Comparison of ENCODE assay signal across 9 mouse cellular contexts in the genomic region with DNA sequence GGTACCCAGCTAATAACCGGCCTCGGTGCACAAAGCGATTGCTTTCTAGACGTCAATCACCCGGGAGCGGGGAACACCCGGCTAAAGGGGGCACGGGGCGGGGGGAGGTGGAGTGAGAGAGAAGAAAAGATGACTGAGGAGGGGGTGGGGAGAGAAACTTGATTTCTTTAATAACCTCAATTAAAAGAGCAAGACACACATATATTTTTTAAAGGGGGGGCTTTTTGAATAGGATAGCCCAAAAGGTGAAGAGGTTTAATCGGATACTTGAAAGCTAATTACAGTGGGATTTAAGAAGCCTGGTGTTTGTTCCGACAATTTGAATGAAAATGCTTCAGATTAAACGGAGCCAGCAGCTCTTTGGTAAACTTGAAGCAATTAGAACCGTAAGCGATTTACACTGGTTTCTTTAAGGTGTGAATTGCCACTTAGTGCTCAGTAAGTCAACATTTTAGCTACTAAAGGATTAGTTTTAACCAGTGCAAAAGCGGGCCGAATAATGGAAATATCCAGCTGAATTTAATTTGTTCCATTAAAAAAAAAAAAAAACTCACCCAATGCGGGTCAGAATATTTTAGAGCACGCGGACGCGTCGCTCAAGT. TPM values are rescaled to one million over a fixed set of nuclear protein-coding genes. Genes with fewer than 3 reads are reported as not detected.
DNase-seq lines count a peak whose midpoint lies in the region; ATAC-seq and TF ChIP-seq lines count a peak whose summit lies in the region.
"Had no signal": no experiment of that assay in that cellular context is flagged by ENCODE, and none has a peak within 500 bp of the region (broad histone marks: within the 10 kb centered on the region; RNA-seq: fewer than 3 reads in every experiment).

No protein-coding gene starts in this region.

- peaks cover 39% of the 10 kb centered on the region for H3K27me3 ChIP-seq in myocyte (ENCODE audit: control insufficient read depth, insufficient read depth, insufficient read length)

- H3K4me2 ChIP-seq in myocyte (ENCODE audit: low read depth): peak overlapping the region; percentile 34

- TF ChIP-seq POLR2A in myocyte (IDR thresholded peaks at IDR 0.05; ENCODE audit: insufficient read length, low read depth): no peak

- no peaks in the 10 kb centered on the region for H3K79me2 ChIP-seq in myocyte (ENCODE audit: control insufficient read depth, insufficient read depth)

- peak; percentile 32 for DNase-seq in kidney, adult 9 months
- no peak for DNase-seq in kidney, adult 11 months
- peak; percentile 74 for DNase-seq in embryo, embryonic 9.5 days (ENCODE audit: extremely low spot score)
- peak; percentile 15 for DNase-seq in induced T-regulatory cell, adult 2 months (ENCODE audit: low read depth)
- DNase-seq in urinary bladder, postnatal 10 days (ENCODE audit: low spot score): no peak
- no peak for DNase-seq in urinary bladder, postnatal 4 days (ENCODE audit: low spot score in 2 of 2)

- H3K36me3 ChIP-seq in myocyte (ENCODE audit: control insufficient read depth, insufficient read depth): no peaks in the 10 kb centered on the region
- H3K36me3 ChIP-seq: G1E had no signal

- no peak overlapping the region for H3ac ChIP-seq in myocyte (ENCODE audit: control insufficient read depth, insufficient read length)

- ATAC-seq in erythroblast, adult 5-6 weeks (replicated peaks; ENCODE audit: low FRiP score, poor library complexity, severe bottlenecking): no peak

- H3K4me3 ChIP-seq in myocyte: no peak overlapping the region

TF ChIP-seq in myocyte, 11 proteins besides CTCF, POLR2A, EP300 and RAD21:
- TF ChIP-seq MYOD1 (IDR thresholded peaks at IDR 0.05; ENCODE audit: control insufficient read depth in 1 of 3, insufficient read length in 2 of 3, low read depth in 2 of 3) (no peak), MYOG (IDR thresholded peaks at IDR 0.05; ENCODE audit: control insufficient read depth in 1 of 3, insufficient read depth in 1 of 3, insufficient read length in 2 of 3, low read depth in 2 of 3) (no peak), USF1 (IDR thresholded peaks at IDR 0.05; ENCODE audit: low read depth) (no peak), E2F4 (IDR thresholded peaks at IDR 0.05; ENCODE audit: insufficient read depth) (no peak), SRF (IDR thresholded peaks at IDR 0.05; ENCODE audit: control insufficient read depth, insufficient read length, low read depth) (no peak), TCF3 (IDR thresholded peaks at IDR 0.05; ENCODE audit: insufficient read length, low read depth) (no peak), REST (IDR thresholded peaks at IDR 0.05; ENCODE audit: insufficient read depth, insufficient read length) (no peak), POLR2AphosphoS2 (IDR thresholded peaks at IDR 0.05; ENCODE audit: insufficient read length, low read depth) (no peak), TCF12 (IDR thresholded peaks at IDR 0.05; ENCODE audit: insufficient read depth, poor library complexity, severe bottlenecking) (no peak), MAX (IDR thresholded peaks at IDR 0.05; ENCODE audit: low read depth) (no peak), CEBPB (IDR thresholded peaks at IDR 0.05; ENCODE audit: insufficient read depth, poor library complexity, severe bottlenecking) (no peak)
TF ChIP-seq in myocyte: peak in this region for 0.

RNA-seq across cellular contexts. Expression of a gene that starts 1.6 kb away (rescaled TPM):
- polyA plus RNA-seq in myocyte (2012; fragmentation: generic; extraction: Trizol): not detected
- total RNA-seq in erythroblast, adult 5-6 weeks (2015; ENCODE audit: low replicate concordance): not detected in 2 replicates
- not detected in 2 replicates for total RNA-seq in erythroblast, adult 5-6 weeks (2017; ENCODE audit: low replicate concordance)
- polyA plus RNA-seq: G1E had no signal

Comparison
In these comparisons a context has a peak if more than half of its experiments do, and no peak if none do; other contexts are left out.
1. DNase-seq: peak in kidney, adult 9 months (single experiment), embryo, embryonic 9.5 days (single experiment) and induced T-regulatory cell, adult 2 months (single experiment); none in kidney, adult 11 months (single experiment), urinary bladder, postnatal 10 days (single experiment) and urinary bladder, postnatal 4 days (0 of 2).